Mouse (Mus musculus): ENCODE data around the gene Ky. TPM values are rescaled to one million over a fixed set of nuclear protein-coding genes. Genes with fewer than 3 reads are reported as not detected.

The Ky gene
- total and polyA plus RNA-seq, 3 experiments: 0.05 TPM; not detected in 2

DNA sequence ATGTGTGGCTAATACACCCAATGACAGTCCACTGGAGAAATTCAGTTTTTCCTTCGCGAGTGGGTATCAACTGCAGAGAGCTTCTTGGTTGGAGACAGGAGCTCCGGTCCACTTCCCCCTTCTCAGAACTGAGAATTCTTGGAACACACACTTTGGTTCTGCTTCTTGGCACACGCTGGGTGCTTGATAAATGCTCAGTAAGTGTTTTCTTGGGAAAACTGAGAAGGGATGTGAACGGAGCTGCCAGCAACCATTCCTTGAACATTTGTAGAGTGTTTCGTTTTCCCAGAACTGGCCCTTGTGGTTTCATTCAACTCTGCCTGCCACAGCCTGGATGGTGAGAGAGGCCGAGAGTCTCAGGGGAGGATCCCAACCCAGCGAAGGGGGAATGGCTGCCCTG, 43.7 kb downstream of the Ky start:
- DNase-seq (ENCODE audit: low spot score) (no peak), ATAC-seq (ENCODE audit: extremely low read depth, insufficient number of reproducible peaks, low FRiP score, poor library complexity, severe bottlenecking) (no peak)

DNA sequence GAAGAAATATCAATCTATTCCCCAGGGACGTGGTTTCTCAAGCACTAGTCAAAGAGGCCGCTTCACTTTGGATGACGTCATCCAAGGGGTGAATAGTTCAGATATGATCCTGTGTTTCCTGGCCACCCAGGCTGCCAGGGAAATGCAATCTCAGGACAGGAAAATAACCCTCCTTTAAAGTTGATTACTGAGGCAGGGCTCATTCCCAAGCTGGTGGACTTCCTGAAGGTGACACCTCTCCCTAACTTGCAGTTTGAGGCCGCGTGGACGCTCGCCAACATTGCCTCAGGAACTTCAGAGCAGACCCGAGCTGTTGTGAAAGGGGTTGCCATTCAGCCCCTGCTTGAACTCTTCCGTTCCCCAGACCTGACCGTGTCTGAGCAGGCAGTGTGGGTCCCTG, 46.2 kb downstream of the Ky start:
- H3K4me1 ChIP-seq (ENCODE audit: insufficient read depth, low read depth, low read length): no peaks in the 10 kb centered on the region
- no peak for DNase-seq (ENCODE audit: low spot score)
- no peak for TF ChIP-seq CTCF (IDR thresholded peaks at IDR 0.05; ENCODE audit: low read depth, low read length)
- TF ChIP-seq TAL1 (conservative IDR thresholded peaks at IDR 0.05; ENCODE audit: low read depth, low read length): no peak
- no peak for TF ChIP-seq GATA2 (IDR thresholded peaks at IDR 0.05; ENCODE audit: borderline replicate concordance, low read depth, low read length)
- no peak for TF ChIP-seq POLR2AphosphoS5 (IDR thresholded peaks at IDR 0.05; ENCODE audit: insufficient replicate concordance, low read depth, low read length)
- no peak for TF ChIP-seq GATA1 (IDR thresholded peaks at IDR 0.05; ENCODE audit: borderline replicate concordance, low read length)
- H3K36me3 ChIP-seq (replicated peaks): no peaks in the 10 kb centered on the region
- no peak overlapping the region for H3K4me3 ChIP-seq (ENCODE audit: low read depth, low read length)
- no peak for ATAC-seq (ENCODE audit: extremely low read depth, insufficient number of reproducible peaks, low FRiP score, poor library complexity, severe bottlenecking)
- no peaks in the 10 kb centered on the region for H3K27me3 ChIP-seq (ENCODE audit: insufficient read depth, low read length)
- H3K9me3 ChIP-seq (replicated peaks): peaks cover 62% of the 10 kb centered on the region

More for the DNA sequence above, 43.7 kb downstream of the Ky start:
- TF ChIP-seq GATA1 (IDR thresholded peaks at IDR 0.05; ENCODE audit: borderline replicate concordance, low read length) (no peak), GATA2 (IDR thresholded peaks at IDR 0.05; ENCODE audit: borderline replicate concordance, low read depth, low read length) (no peak), TAL1 (conservative IDR thresholded peaks at IDR 0.05; ENCODE audit: low read depth, low read length) (no peak), CTCF (IDR thresholded peaks at IDR 0.05; ENCODE audit: low read depth, low read length) (no peak), POLR2AphosphoS5 (IDR thresholded peaks at IDR 0.05; ENCODE audit: insufficient replicate concordance, low read depth, low read length) (no peak)
- Histone ChIP-seq H3K4me3 (ENCODE audit: low read depth, low read length) (no peak overlapping the region), H3K36me3 (replicated peaks) (no peaks in the 10 kb centered on the region), H3K4me1 (ENCODE audit: insufficient read depth, low read depth, low read length) (no peaks in the 10 kb centered on the region), H3K9me3 (replicated peaks) (peaks cover 62% of the 10 kb centered on the region), H3K27me3 (ENCODE audit: insufficient read depth, low read length) (no peaks in the 10 kb centered on the region)

GRCm38 (mm10) chr9:102553781-102554180, 48.2 kb downstream of the Ky start:
- Histone ChIP-seq H3K27me3 (ENCODE audit: insufficient read depth, low read length) (no peaks in the 10 kb centered on the region), H3K4me3 (ENCODE audit: low read depth, low read length) (no peak overlapping the region), H3K36me3 (replicated peaks) (no peaks in the 10 kb centered on the region), H3K4me1 (ENCODE audit: insufficient read depth, low read depth, low read length) (no peaks in the 10 kb centered on the region), H3K9me3 (replicated peaks) (peaks cover 54% of the 10 kb centered on the region)
- DNase-seq (ENCODE audit: low spot score): no peak
- TF ChIP-seq GATA1 (IDR thresholded peaks at IDR 0.05; ENCODE audit: borderline replicate concordance, low read length): no peak
- TF ChIP-seq TAL1 (conservative IDR thresholded peaks at IDR 0.05; ENCODE audit: low read depth, low read length): no peak
- no peak for TF ChIP-seq POLR2AphosphoS5 (IDR thresholded peaks at IDR 0.05; ENCODE audit: insufficient replicate concordance, low read depth, low read length)
- no peak for TF ChIP-seq GATA2 (IDR thresholded peaks at IDR 0.05; ENCODE audit: borderline replicate concordance, low read depth, low read length)
- TF ChIP-seq CTCF (IDR thresholded peaks at IDR 0.05; ENCODE audit: low read depth, low read length): no peak
- ATAC-seq (ENCODE audit: extremely low read depth, insufficient number of reproducible peaks, low FRiP score, poor library complexity, severe bottlenecking): no peak

- Histone ChIP-seq H3K4me3 (ENCODE audit: low read depth, low read length) (no peak overlapping the region), H3K27me3 (ENCODE audit: insufficient read depth, low read length) (no peaks in the 10 kb centered on the region), H3K4me1 (ENCODE audit: insufficient read depth, low read depth, low read length) (no peaks in the 10 kb centered on the region), H3K36me3 (replicated peaks) (no peaks in the 10 kb centered on the region), H3K9me3 (replicated peaks) (peaks cover 28% of the 10 kb centered on the region)
- ATAC-seq (ENCODE audit: extremely low read depth, insufficient number of reproducible peaks, low FRiP score, poor library complexity, severe bottlenecking): no peak
- TF ChIP-seq CTCF (IDR thresholded peaks at IDR 0.05; ENCODE audit: low read depth, low read length): no peak
- no peak for TF ChIP-seq GATA2 (IDR thresholded peaks at IDR 0.05; ENCODE audit: borderline replicate concordance, low read depth, low read length)
- no peak for TF ChIP-seq POLR2AphosphoS5 (IDR thresholded peaks at IDR 0.05; ENCODE audit: insufficient replicate concordance, low read depth, low read length)
- TF ChIP-seq TAL1 (conservative IDR thresholded peaks at IDR 0.05; ENCODE audit: low read depth, low read length): no peak
- TF ChIP-seq GATA1 (IDR thresholded peaks at IDR 0.05; ENCODE audit: borderline replicate concordance, low read length): no peak
- DNase-seq (ENCODE audit: low spot score): no peak
These were observed 52.9 kb downstream of the Ky start for GRCm38 (mm10) chr9:102558463-102558862.

GRCm38 (mm10) chr9:102572888-102573287, 67.3 kb downstream of the Ky start:
- no peak for ATAC-seq (ENCODE audit: extremely low read depth, insufficient number of reproducible peaks, low FRiP score, poor library complexity, severe bottlenecking)
- DNase-seq (ENCODE audit: low spot score): no peak

GRCm38 (mm10) chr9:102577480-102577879, 71.9 kb downstream of the Ky start:
- Histone ChIP-seq H3K4me1 (ENCODE audit: insufficient read depth, low read depth, low read length) (no peaks in the 10 kb centered on the region), H3K36me3 (replicated peaks) (no peaks in the 10 kb centered on the region), H3K27me3 (ENCODE audit: insufficient read depth, low read length) (0 out of 2 replicates have a peak, but pooled peaks cover 2% of the 10 kb centered on the region), H3K9me3 (replicated peaks) (no peaks in the 10 kb centered on the region), H3K4me3 (ENCODE audit: low read depth, low read length) (no peak overlapping the region)
- DNase-seq (ENCODE audit: low spot score) (no peak), ATAC-seq (ENCODE audit: extremely low read depth, insufficient number of reproducible peaks, low FRiP score, poor library complexity, severe bottlenecking) (no peak)
- no peak for TF ChIP-seq POLR2AphosphoS5 (IDR thresholded peaks at IDR 0.05; ENCODE audit: insufficient replicate concordance, low read depth, low read length)
- TF ChIP-seq GATA1 (IDR thresholded peaks at IDR 0.05; ENCODE audit: borderline replicate concordance, low read length): no peak
- no peak for TF ChIP-seq TAL1 (conservative IDR thresholded peaks at IDR 0.05; ENCODE audit: low read depth, low read length)
- no peak for TF ChIP-seq CTCF (IDR thresholded peaks at IDR 0.05; ENCODE audit: low read depth, low read length)
- TF ChIP-seq GATA2 (IDR thresholded peaks at IDR 0.05; ENCODE audit: borderline replicate concordance, low read depth, low read length): no peak

More at GRCm38 (mm10) chr9:102572888-102573287, 67.3 kb downstream of the Ky start:
- Histone ChIP-seq H3K27me3 (ENCODE audit: insufficient read depth, low read length) (no peaks in the 10 kb centered on the region), H3K9me3 (replicated peaks) (no peaks in the 10 kb centered on the region), H3K4me3 (ENCODE audit: low read depth, low read length) (no peak overlapping the region), H3K36me3 (replicated peaks) (no peaks in the 10 kb centered on the region), H3K4me1 (ENCODE audit: insufficient read depth, low read depth, low read length) (no peaks in the 10 kb centered on the region)
- TF ChIP-seq POLR2AphosphoS5 (IDR thresholded peaks at IDR 0.05; ENCODE audit: insufficient replicate concordance, low read depth, low read length) (no peak), GATA1 (IDR thresholded peaks at IDR 0.05; ENCODE audit: borderline replicate concordance, low read length) (no peak), TAL1 (conservative IDR thresholded peaks at IDR 0.05; ENCODE audit: low read depth, low read length) (no peak), GATA2 (IDR thresholded peaks at IDR 0.05; ENCODE audit: borderline replicate concordance, low read depth, low read length) (no peak), CTCF (IDR thresholded peaks at IDR 0.05; ENCODE audit: low read depth, low read length) (no peak)

All from G1E (cell line).